Mouse (Mus musculus): ENCODE measurements around the gene Pfkl. TPM values are rescaled to one million over a fixed set of nuclear protein-coding genes. Genes with fewer than 3 reads are reported as not detected.
"Not testable (repeated sequence)": the region's sequence is repeated elsewhere in the genome, so short reads cannot be mapped to it uniquely, and the experiment has no call there.

Pfkl gene
- total and polyA plus RNA-seq, 2 experiments from 2014 or later = 72.9 to 112 TPM

DNA sequence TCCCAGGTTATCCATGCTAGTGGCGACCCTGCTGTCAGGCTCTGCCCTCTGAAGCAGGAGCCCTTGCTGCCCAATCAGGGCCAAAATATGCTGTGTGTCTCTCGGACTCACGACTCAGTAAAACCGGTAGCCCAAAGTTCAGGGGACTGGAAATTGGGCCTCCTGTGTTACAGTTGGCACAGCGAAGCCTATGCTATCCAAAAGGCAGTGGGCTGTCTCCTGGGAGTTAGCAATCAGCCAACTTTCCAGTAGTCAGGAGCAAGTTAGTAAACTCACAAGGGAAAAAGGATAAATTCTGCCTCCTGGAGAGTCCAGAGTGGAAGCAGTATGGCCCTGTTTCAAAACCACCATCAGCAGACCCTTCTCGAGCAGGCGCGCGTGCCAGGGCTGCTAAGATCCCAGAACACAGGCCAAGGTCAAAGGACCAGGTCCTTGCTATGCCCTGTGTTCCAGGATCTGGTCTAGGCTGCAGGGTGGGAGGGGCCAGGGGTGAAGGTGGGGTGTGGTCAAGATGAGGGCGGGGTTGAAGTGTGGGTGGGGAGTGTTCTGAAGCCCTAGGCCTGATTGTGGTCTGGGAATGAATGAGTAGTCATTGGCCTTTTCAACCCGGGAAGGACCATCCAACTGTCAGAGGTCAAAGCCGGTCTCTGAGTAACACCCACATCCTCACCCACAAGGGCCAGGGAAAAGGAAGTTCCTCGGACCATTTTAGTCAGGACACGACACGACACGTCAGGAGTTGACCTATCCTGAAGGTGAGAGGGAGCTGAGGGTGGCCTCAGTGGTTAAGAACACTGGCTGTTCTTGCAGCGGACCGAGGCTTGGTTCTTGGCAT is 3.0 kb upstream of the Pfkl start:
- no peak for TF ChIP-seq CTCF (IDR thresholded peaks at IDR 0.05; ENCODE audit: low read depth)
- no peak overlapping the region for H3K4me3 ChIP-seq (ENCODE audit: low read depth, low read length)
- no peak overlapping the region for H3K4me2 ChIP-seq (ENCODE audit: low read depth)
- peaks cover 10% of the 10 kb centered on the region; the same call in 1 of the 2 replicates for H3K4me1 ChIP-seq (ENCODE audit: insufficient read depth)
- WGBS = 91% methylated on average over 18 of the region's 18 CpGs
- no peaks in the 10 kb centered on the region for H3K36me3 ChIP-seq (ENCODE audit: insufficient read depth)
- ATAC-seq (no peak), DNase-seq (no peak)
- H3K27ac ChIP-seq (ENCODE audit: low read depth, low read length) = no peak overlapping the region
- H3K9me3 ChIP-seq (ENCODE audit: low read length) = no peaks in the 10 kb centered on the region
- no peak overlapping the region for H3K9ac ChIP-seq
- H3K27me3 ChIP-seq (ENCODE audit: insufficient read depth, low read length) = no peaks in the 10 kb centered on the region

DNA sequence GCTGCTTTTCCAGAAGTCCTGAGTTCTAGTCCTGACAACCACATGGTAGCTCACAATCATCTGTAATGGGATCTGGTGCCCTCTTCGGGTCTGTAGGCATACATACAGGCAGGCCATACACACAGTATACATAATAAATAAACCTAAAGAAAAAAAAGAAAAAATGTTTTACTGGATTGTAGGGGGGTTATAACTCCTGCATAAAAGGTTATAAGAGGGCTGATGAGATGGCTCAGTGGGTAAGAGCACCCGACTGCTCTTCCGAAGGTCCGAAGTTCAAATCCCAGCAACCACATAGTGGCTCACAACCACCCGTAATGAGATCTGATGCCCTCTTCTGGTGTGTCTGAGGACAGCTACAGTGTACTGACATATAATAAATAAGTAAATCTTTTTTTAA is 1.2 kb upstream of the Pfkl start:
- not testable (repeated sequence) for H3K36me3 ChIP-seq (ENCODE audit: insufficient read depth); ATAC-seq; H3K4me2 ChIP-seq (ENCODE audit: low read depth); H3K27ac ChIP-seq (ENCODE audit: low read depth, low read length); H3K9ac ChIP-seq; H3K4me3 ChIP-seq (ENCODE audit: low read depth, low read length); H3K9me3 ChIP-seq (ENCODE audit: low read length); DNase-seq; H3K27me3 ChIP-seq (ENCODE audit: insufficient read depth, low read length)
- 90% methylated on average over 5 of the region's 5 CpGs for WGBS
- TF ChIP-seq CTCF (IDR thresholded peaks at IDR 0.05; ENCODE audit: low read depth) = 0 out of 2 replicates have a peak, but pooled peaks have one; percentile 3
- H3K4me1 ChIP-seq (ENCODE audit: insufficient read depth) = peaks cover 16% of the 10 kb centered on the region

DNA sequence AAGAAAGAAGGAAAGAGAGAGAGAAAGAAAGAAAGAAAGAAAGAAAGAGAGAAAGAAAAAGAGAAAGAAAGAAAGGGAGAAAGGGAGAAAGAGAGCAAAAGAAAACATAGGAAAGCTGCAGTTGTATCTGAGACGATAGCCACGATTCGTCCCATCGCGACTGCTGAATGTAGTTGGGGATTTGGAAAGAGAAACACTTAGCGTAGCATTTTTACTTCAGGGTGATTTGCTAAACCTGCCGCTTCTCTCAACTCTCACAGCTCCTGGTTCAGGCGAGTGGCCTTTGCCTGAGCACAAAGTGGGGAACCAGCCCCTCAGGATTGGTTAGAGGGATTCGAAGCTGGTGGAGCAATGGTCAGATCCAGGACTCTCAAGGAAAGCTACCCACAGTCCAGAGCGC is 452 bp upstream of the Pfkl start:
- DNase-seq = no peak
- Histone ChIP-seq H3K27me3 (ENCODE audit: insufficient read depth, low read length) (no peaks in the 10 kb centered on the region), H3K36me3 (ENCODE audit: insufficient read depth) (no peaks in the 10 kb centered on the region), H3K9me3 (ENCODE audit: low read length) (no peaks in the 10 kb centered on the region), H3K9ac (no peak overlapping the region), H3K4me1 (ENCODE audit: insufficient read depth) (peaks cover 16% of the 10 kb centered on the region), H3K4me2 (ENCODE audit: low read depth) (0 out of 2 replicates have a peak overlapping the region, but pooled peaks have one; percentile 5), H3K27ac (ENCODE audit: low read depth, low read length) (no peak overlapping the region), H3K4me3 (ENCODE audit: low read depth, low read length) (no peak overlapping the region)
- ATAC-seq = no peak
- no peak for TF ChIP-seq CTCF (IDR thresholded peaks at IDR 0.05; ENCODE audit: low read depth)
- WGBS = 10% methylated on average over 10 of the region's 10 CpGs

DNA sequence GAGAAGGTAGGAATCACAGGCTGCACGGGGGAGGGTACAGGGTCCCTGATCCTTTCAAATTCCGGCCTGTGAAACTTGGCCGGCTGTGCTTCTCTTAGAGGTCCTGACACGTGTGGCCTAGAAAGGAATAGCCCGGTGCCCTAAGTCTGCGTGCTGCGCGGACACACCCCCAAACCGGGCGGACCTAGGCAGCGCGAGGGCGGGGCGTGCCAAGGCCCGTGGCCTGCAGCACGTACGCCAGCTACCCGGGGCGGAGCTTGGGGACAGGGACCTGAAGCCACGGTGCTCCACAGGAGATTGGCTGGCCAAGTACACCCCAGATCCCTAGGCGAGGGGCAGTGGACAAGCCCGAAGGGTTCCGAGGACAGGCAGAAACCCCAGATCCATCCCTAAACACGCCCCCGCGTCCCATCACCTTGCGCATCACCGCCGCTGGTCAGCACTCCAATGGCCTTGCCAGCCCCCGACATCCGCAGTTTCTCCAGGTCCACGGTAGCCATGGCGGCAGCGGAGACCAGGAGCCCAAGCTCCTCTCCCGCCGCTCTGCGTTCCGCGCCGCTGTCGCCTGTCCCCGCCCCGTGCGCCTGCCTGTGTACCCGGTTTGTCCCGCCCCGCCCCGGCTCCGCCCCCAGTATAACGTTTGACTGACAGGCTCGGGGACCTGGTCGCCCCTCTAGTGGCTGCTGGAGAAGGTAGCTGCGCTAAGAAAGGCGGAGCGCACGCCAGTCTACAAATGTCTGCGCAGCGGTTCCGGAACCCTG is 519 bp downstream of the Pfkl start:
- peak overlapping the region; percentile 74 for H3K4me3 ChIP-seq (ENCODE audit: low read depth, low read length)
- under 1% methylated on average over 59 of the region's 59 CpGs for WGBS
- TF ChIP-seq CTCF (IDR thresholded peaks at IDR 0.05; ENCODE audit: low read depth) = peak; percentile 83
- H3K4me1 ChIP-seq (ENCODE audit: insufficient read depth) = peaks cover 16% of the 10 kb centered on the region
- H3K9ac ChIP-seq = peak overlapping the region; percentile 74
- H3K4me2 ChIP-seq (ENCODE audit: low read depth) = peak overlapping the region; percentile 89
- H3K27me3 ChIP-seq (ENCODE audit: insufficient read depth, low read length) = no peaks in the 10 kb centered on the region
- no peaks in the 10 kb centered on the region for H3K9me3 ChIP-seq (ENCODE audit: low read length)
- DNase-seq = peak; percentile 93
- ATAC-seq = peak; percentile 99
- H3K27ac ChIP-seq (ENCODE audit: low read depth, low read length) = peak overlapping the region; percentile 75
- no peaks in the 10 kb centered on the region for H3K36me3 ChIP-seq (ENCODE audit: insufficient read depth)

DNA sequence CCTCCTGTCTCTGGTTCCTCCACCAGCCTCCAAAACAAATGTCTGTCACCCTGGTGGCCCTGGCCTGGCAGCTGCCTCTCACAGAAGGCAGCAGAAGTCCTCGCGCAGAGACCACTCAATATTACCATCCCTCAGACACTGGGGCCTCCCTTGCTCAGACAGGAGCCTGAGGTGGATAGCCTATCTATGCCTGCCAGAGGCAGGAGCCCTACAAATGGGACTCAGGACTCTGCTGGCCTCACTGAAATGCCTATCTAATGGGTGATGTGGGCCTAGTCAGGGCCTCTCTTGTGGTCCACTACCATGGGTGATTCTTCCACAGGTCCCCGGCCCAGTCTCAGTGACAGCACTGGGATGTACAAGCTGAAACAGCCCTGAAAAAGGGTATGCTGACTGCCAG is 1.7 kb downstream of the Pfkl start:
- H3K4me3 ChIP-seq (ENCODE audit: low read depth, low read length) = peak overlapping the region; percentile 74

DNA sequence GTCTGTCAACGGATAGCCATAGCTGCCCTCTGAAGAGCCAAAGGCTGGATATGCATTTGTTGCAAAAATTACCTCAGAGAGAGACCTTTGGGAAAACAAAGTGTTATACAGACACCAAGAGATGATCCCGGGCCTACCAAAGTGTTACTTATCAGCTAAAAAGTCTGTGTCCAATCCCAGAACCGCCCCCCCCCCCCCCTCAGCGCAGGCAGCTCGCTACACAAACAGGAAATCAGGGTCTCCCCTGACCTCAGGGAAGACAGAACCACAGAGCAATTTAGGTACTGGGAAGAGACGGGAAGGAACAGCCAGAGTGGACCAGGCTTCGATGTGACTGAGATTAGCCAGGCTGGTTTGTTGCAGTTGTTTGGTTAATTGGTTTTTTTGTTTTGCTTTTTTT is 2.7 kb downstream of the Pfkl start:
- Histone ChIP-seq H3K4me2 (ENCODE audit: low read depth) (no peak overlapping the region), H3K4me1 (ENCODE audit: insufficient read depth) (peaks cover 16% of the 10 kb centered on the region), H3K36me3 (ENCODE audit: insufficient read depth) (peaks cover 5% of the 10 kb centered on the region; the same call in 1 of the 2 replicates), H3K9ac (0 out of 2 replicates have a peak overlapping the region, but pooled peaks have one; percentile 3), H3K4me3 (ENCODE audit: low read depth, low read length) (no peak overlapping the region), H3K9me3 (ENCODE audit: low read length) (no peaks in the 10 kb centered on the region), H3K27me3 (ENCODE audit: insufficient read depth, low read length) (no peaks in the 10 kb centered on the region), H3K27ac (ENCODE audit: low read depth, low read length) (no peak overlapping the region)
- TF ChIP-seq CTCF (IDR thresholded peaks at IDR 0.05; ENCODE audit: low read depth) = no peak
- WGBS = 44% methylated on average over 7 of the region's 7 CpGs
- ATAC-seq (no peak), DNase-seq (no peak)

More for the DNA sequence above, 1.7 kb downstream of the Pfkl start:
- no peaks in the 10 kb centered on the region for H3K27me3 ChIP-seq (ENCODE audit: insufficient read depth, low read length)
- DNase-seq (no peak), ATAC-seq (no peak)
- H3K9me3 ChIP-seq (ENCODE audit: low read length) = no peaks in the 10 kb centered on the region
- H3K9ac ChIP-seq = peak overlapping the region; percentile 74
- WGBS = 87% methylated on average over 3 of the region's 3 CpGs
- H3K4me2 ChIP-seq (ENCODE audit: low read depth) = peak overlapping the region; percentile 89
- no peak overlapping the region for H3K27ac ChIP-seq (ENCODE audit: low read depth, low read length)
- peaks cover 16% of the 10 kb centered on the region for H3K4me1 ChIP-seq (ENCODE audit: insufficient read depth)
- no peaks in the 10 kb centered on the region for H3K36me3 ChIP-seq (ENCODE audit: insufficient read depth)
- TF ChIP-seq CTCF (IDR thresholded peaks at IDR 0.05; ENCODE audit: low read depth) = no peak

All from forebrain, postnatal 0 days (tissue).